In genomic region chr10:21160537-21161358, GRCm38 (mm10) we compare ENCODE assay signal across 8 mouse cellular contexts. TPM values are rescaled to one million over a fixed set of nuclear protein-coding genes. Genes with fewer than 3 reads are reported as not detected.
DNase-seq lines count a peak whose midpoint lies in the region; ATAC-seq and TF ChIP-seq lines count a peak whose summit lies in the region.

Myb (minus strand) TSS chr10:21160984.

- DNase-seq in left cerebral cortex, adult 2 months (ENCODE audit: extremely low spot score in 1 of 2, low spot score in 2 of 2), result peak; percentile 40 to 53
- DNase-seq in left cerebral cortex, adult 9 months (ENCODE audit: low spot score in 2 of 2), result no peak
- peak; percentile 60 to 75 for DNase-seq in cerebellum, postnatal 14 days
- DNase-seq in gastrocnemius, postnatal 14 days, result peak; percentile 56
- peak; percentile 79 for DNase-seq in liver, embryonic 11.5 days (ENCODE audit: low spot score)

- H3K36me3 ChIP-seq in intestine, postnatal 0 days (ENCODE audit: control insufficient read depth, insufficient read depth), result no peaks in the 10 kb centered on the region
- no peaks in the 10 kb centered on the region for H3K36me3 ChIP-seq in liver, embryonic 11.5 days (ENCODE audit: control insufficient read depth, insufficient read depth, low read length)
- H3K36me3 ChIP-seq in myocyte (ENCODE audit: control insufficient read depth, insufficient read depth), result no peaks in the 10 kb centered on the region
- no peaks in the 10 kb centered on the region for H3K36me3 ChIP-seq in stomach, embryonic 14.5 days (ENCODE audit: control insufficient read depth, insufficient read depth, low read length)

- H3K9ac ChIP-seq in intestine, postnatal 0 days (ENCODE audit: low read depth, low read length), result peak within 1 kb of the TSS; percentile 43
- H3K9ac ChIP-seq in liver, embryonic 11.5 days (ENCODE audit: low read depth, low read length), result peak within 1 kb of the TSS; percentile 76
- H3K9ac ChIP-seq in stomach, embryonic 14.5 days (replicated peaks; ENCODE audit: low read depth, low read length), result peak within 1 kb of the TSS; percentile 73

- H3K4me3 ChIP-seq in left cerebral cortex, adult 2 months, result peak within 1 kb of the TSS; percentile 56
- H3K4me3 ChIP-seq in intestine, postnatal 0 days (ENCODE audit: low read depth, low read length), result peak within 1 kb of the TSS; percentile 67
- H3K4me3 ChIP-seq in liver, embryonic 11.5 days (ENCODE audit: low read depth, low read length), result peak within 1 kb of the TSS; percentile 82
- peak within 1 kb of the TSS; percentile 17 for H3K4me3 ChIP-seq in myocyte
- H3K4me3 ChIP-seq in stomach, embryonic 14.5 days (ENCODE audit: low read depth, low read length), result peak within 1 kb of the TSS; percentile 58

- intact Hi-C loops in left cerebral cortex, adult 2 months (cut with DNase I), result loop anchor here (2.0 kb wide), 1 partner anchor 16 kb away; no protein-coding TSS in a partner anchor
- intact Hi-C loops in gastrocnemius, postnatal 14 days (cut with DNase I; ENCODE audit: low total_unique reads), result no loop called here

- H3K27me3 ChIP-seq in intestine, postnatal 0 days (replicated peaks; ENCODE audit: control insufficient read depth, insufficient read depth, low read length), result peaks cover 19% of the 10 kb centered on the region
- peaks cover 15% of the 10 kb centered on the region for H3K27me3 ChIP-seq in liver, embryonic 11.5 days (replicated peaks; ENCODE audit: control insufficient read depth, insufficient read depth, low read length)
- H3K27me3 ChIP-seq in myocyte (ENCODE audit: control insufficient read depth, insufficient read depth, insufficient read length), result peaks cover 38% of the 10 kb centered on the region
- H3K27me3 ChIP-seq in stomach, embryonic 14.5 days (ENCODE audit: control insufficient read depth, insufficient read depth, low read length), result no peaks in the 10 kb centered on the region

- TF ChIP-seq CTCF in left cerebral cortex, adult 2 months (IDR thresholded peaks at IDR 0.05), result no peak
- TF ChIP-seq CTCF in intestine, postnatal 0 days (IDR thresholded peaks at IDR 0.05; ENCODE audit: low read depth), result no peak

- TF ChIP-seq POLR2A in myocyte (IDR thresholded peaks at IDR 0.05; ENCODE audit: insufficient read length, low read depth), result no peak

- no peaks in the 10 kb centered on the region for H3K9me3 ChIP-seq in intestine, postnatal 0 days (ENCODE audit: control insufficient read depth)
- H3K9me3 ChIP-seq in liver, embryonic 11.5 days (ENCODE audit: control insufficient read depth, low read length), result no peaks in the 10 kb centered on the region
- no peaks in the 10 kb centered on the region for H3K9me3 ChIP-seq in stomach, embryonic 14.5 days (ENCODE audit: control insufficient read depth, low read depth, low read length)

- H3K4me2 ChIP-seq in intestine, postnatal 0 days (replicated peaks; ENCODE audit: low read depth), result peak within 1 kb of the TSS; percentile 99
- peak within 1 kb of the TSS; percentile 82 for H3K4me2 ChIP-seq in liver, embryonic 11.5 days
- H3K4me2 ChIP-seq in myocyte (ENCODE audit: low read depth), result peak within 1 kb of the TSS; percentile 97
- H3K4me2 ChIP-seq in stomach, embryonic 14.5 days (replicated peaks; ENCODE audit: low read depth, low read length), result peak within 1 kb of the TSS; percentile 100

- WGBS in intestine, postnatal 0 days, result under 1% methylated on average over 81 of the region's 86 CpGs
- WGBS in liver, embryonic 11.5 days, result under 1% methylated on average over 86 of the region's 86 CpGs
- under 1% methylated on average over 75 of the region's 86 CpGs for WGBS in stomach, embryonic 14.5 days

- H3ac ChIP-seq in myocyte (ENCODE audit: control insufficient read depth, insufficient read length), result no peak within 1 kb of the TSS

- no peaks in the 10 kb centered on the region for H3K79me2 ChIP-seq in myocyte (ENCODE audit: control insufficient read depth, insufficient read depth)

- no peak within 1 kb of the TSS for H3K27ac ChIP-seq in left cerebral cortex, adult 2 months
- H3K27ac ChIP-seq in intestine, postnatal 0 days (ENCODE audit: low read depth, low read length), result peak within 1 kb of the TSS; percentile 9; the same call in 1 of the 2 replicates
- peak within 1 kb of the TSS; percentile 80 for H3K27ac ChIP-seq in liver, embryonic 11.5 days (ENCODE audit: low read depth, low read length)
- no peak within 1 kb of the TSS; the same call in 1 of the 2 replicates for H3K27ac ChIP-seq in stomach, embryonic 14.5 days (ENCODE audit: low read length)

- no peaks in the 10 kb centered on the region for H3K4me1 ChIP-seq in intestine, postnatal 0 days (replicated peaks; ENCODE audit: control insufficient read depth, insufficient read depth, low read length)
- peaks cover 14% of the 10 kb centered on the region for H3K4me1 ChIP-seq in liver, embryonic 11.5 days (replicated peaks; ENCODE audit: control insufficient read depth, insufficient read depth, low read length)
- peaks cover 8% of the 10 kb centered on the region; the same call in 1 of the 2 replicates for H3K4me1 ChIP-seq in stomach, embryonic 14.5 days (ENCODE audit: control insufficient read depth, insufficient read depth, low read length)

- peak; percentile 55 for ATAC-seq in intestine, postnatal 0 days
- peak; percentile 82 for ATAC-seq in liver, embryonic 11.5 days (replicated peaks; ENCODE audit: low FRiP score)
- peak; percentile 79 for ATAC-seq in stomach, embryonic 14.5 days (ENCODE audit: insufficient number of reproducible peaks, insufficient read depth, low FRiP score, low read depth)

TF ChIP-seq in myocyte, 11 proteins besides CTCF, POLR2A, EP300 and RAD21:
- TF ChIP-seq USF1 (IDR thresholded peaks at IDR 0.05; ENCODE audit: low read depth) (no peak), TCF3 (IDR thresholded peaks at IDR 0.05; ENCODE audit: insufficient read length, low read depth) (no peak), SRF (IDR thresholded peaks at IDR 0.05; ENCODE audit: control insufficient read depth, insufficient read length, low read depth) (no peak), E2F4 (IDR thresholded peaks at IDR 0.05; ENCODE audit: insufficient read depth) (no peak), MYOD1 (IDR thresholded peaks at IDR 0.05; ENCODE audit: control insufficient read depth in 1 of 3, insufficient read length in 2 of 3, low read depth in 2 of 3) (no peak), POLR2AphosphoS2 (IDR thresholded peaks at IDR 0.05; ENCODE audit: insufficient read length, low read depth) (no peak), MYOG (IDR thresholded peaks at IDR 0.05; ENCODE audit: control insufficient read depth in 1 of 3, insufficient read depth in 1 of 3, insufficient read length in 2 of 3, low read depth in 2 of 3) (no peak), TCF12 (IDR thresholded peaks at IDR 0.05; ENCODE audit: insufficient read depth, poor library complexity, severe bottlenecking) (no peak), MAX (IDR thresholded peaks at IDR 0.05; ENCODE audit: low read depth) (no peak)
TF ChIP-seq in myocyte: peak in this region for 0.

RNA-seq across cellular contexts. Expression of gene Myb, which starts in this region (rescaled TPM):
- total RNA-seq in left cerebral cortex, adult 2 months (2021), result under 1 TPM; 0.23 to 0.25 TPM
- under 1 TPM; 0.16 to 0.33 TPM for total RNA-seq in gastrocnemius, postnatal 14 days (2021)
- 2.9 and 3.0 TPM in 2 replicates for polyA plus RNA-seq in intestine, postnatal 0 days (2015; fragmentation: Nextera tagmentation; extraction: Ambion mirVana)
- polyA plus RNA-seq in liver, embryonic 11.5 days (2014; fragmentation: Nextera tagmentation; extraction: Ambion mirVana), result 40.3 and 42.3 TPM in 2 replicates
- 0.02 TPM for polyA plus RNA-seq in myocyte (2012; fragmentation: generic; extraction: Trizol)
- 4.2 and 4.9 TPM in 2 replicates for polyA plus RNA-seq in stomach, embryonic 14.5 days (2014; fragmentation: Nextera tagmentation; extraction: Ambion mirVana)

Comparison
In these comparisons a context has a peak if more than half of its experiments do, and no peak if none do; other contexts are left out.
1. Peak in DNase-seq and H3K4me3 ChIP-seq in left cerebral cortex, adult 2 months; RNA of the gene not detected or under 1 TPM.
2. Peak in DNase-seq in gastrocnemius, postnatal 14 days; RNA of the gene not detected or under 1 TPM.
3. DNase-seq: peak in cerebellum, postnatal 14 days (2 of 2) and liver, embryonic 11.5 days (single experiment); none in left cerebral cortex, adult 9 months (0 of 2).
4. H3K27ac ChIP-seq: peak in intestine, postnatal 0 days (single experiment) and liver, embryonic 11.5 days (single experiment); none in left cerebral cortex, adult 2 months (single experiment) and stomach, embryonic 14.5 days (single experiment).
5. H3K4me3 ChIP-seq: peak in every context shown above with its lines; median percentile 82 in liver, embryonic 11.5 days; 67 in intestine, postnatal 0 days; 58 in stomach, embryonic 14.5 days; 56 in left cerebral cortex, adult 2 months; 17 in myocyte.
6. Peak in every context shown above with its lines, with median percentiles within 50 percentile points of each other: ATAC-seq, H3K4me2 ChIP-seq and H3K9ac ChIP-seq.